Mouse (Mus musculus): ENCODE data around the gene Vash2.
"Not testable (repeated sequence)": the region's sequence is repeated elsewhere in the genome, so short reads cannot be mapped to it uniquely, and the experiment has no call there.

Vash2 gene

GRCm38 (mm10) chr1:190979100-190979563 lies at the start of gene Vash2:
Gene Vash2, minus strand, starts transcription at chr1:190979296.
- DNase-seq = peak; percentile 54 to 56

- peak; percentile 98 to 99 for DNase-seq
Measured at GRCm38 (mm10) chr1:191026021-191026713, 47.1 kb upstream of the Vash2 start, which contains the start of gene Flvcr1. Gene Flvcr1, minus strand, starts transcription at chr1:191026158.

GRCm38 (mm10) chr1:191025016-191026012 lies 46.2 kb upstream of the Vash2 start:
- DNase-seq = peak in 1 of 2 experiments; percentile 43

- DNase-seq = not testable (repeated sequence)
Measured at GRCm38 (mm10) chr1:191023806-191024205, 44.7 kb upstream of the Vash2 start.

- no peak for DNase-seq
Measured at GRCm38 (mm10) chr1:191023140-191023539, 44.0 kb upstream of the Vash2 start.

GRCm38 (mm10) chr1:191021016-191021415 lies 41.9 kb upstream of the Vash2 start:
- DNase-seq = no peak

- no peak for DNase-seq
Measured at GRCm38 (mm10) chr1:191020217-191020924, 41.3 kb upstream of the Vash2 start.

GRCm38 (mm10) chr1:191019803-191020202 lies 40.7 kb upstream of the Vash2 start:
- DNase-seq = no peak

- no peak for DNase-seq
Measured at GRCm38 (mm10) chr1:191014271-191014670, 35.2 kb upstream of the Vash2 start.

- DNase-seq = no peak
Measured at GRCm38 (mm10) chr1:191008707-191009106, 29.6 kb upstream of the Vash2 start.

- DNase-seq = no peak
Measured at GRCm38 (mm10) chr1:191002201-191002600, 23.1 kb upstream of the Vash2 start.

GRCm38 (mm10) chr1:191000686-191001085 lies 21.6 kb upstream of the Vash2 start:
- peak; percentile 27 to 44 for DNase-seq

GRCm38 (mm10) chr1:190998027-190998426 lies 18.9 kb upstream of the Vash2 start:
- no peak for DNase-seq

- DNase-seq = no peak
Measured at GRCm38 (mm10) chr1:190996346-190996877, 17.3 kb upstream of the Vash2 start.

GRCm38 (mm10) chr1:190995548-190995947 lies 16.5 kb upstream of the Vash2 start:
- DNase-seq = peak; percentile 23 to 27

GRCm38 (mm10) chr1:190989437-190990082 lies 10.5 kb upstream of the Vash2 start:
- DNase-seq = no peak

- DNase-seq = no peak
Measured at GRCm38 (mm10) chr1:190981412-190981811, 2.3 kb upstream of the Vash2 start.

- DNase-seq = no peak
Measured at GRCm38 (mm10) chr1:190980470-190980869, 1.4 kb upstream of the Vash2 start.

GRCm38 (mm10) chr1:190978511-190979073 lies 504 bp downstream of the Vash2 start:
- DNase-seq = peak in 1 of 2 experiments; percentile 17

GRCm38 (mm10) chr1:190978001-190978400 lies 1.1 kb downstream of the Vash2 start:
- no peak for DNase-seq

- DNase-seq = no peak
Measured at GRCm38 (mm10) chr1:190976887-190977573, 2.1 kb downstream of the Vash2 start.
